Mouse (Mus musculus): ENCODE measurements at regions not wholly inside any gene's neighbourhood (a gene's known extent, or its start where the extent isn't known, plus 50 kb on each side); places are given as distances from the start of the nearest gene placed in this dataset.

DNA sequence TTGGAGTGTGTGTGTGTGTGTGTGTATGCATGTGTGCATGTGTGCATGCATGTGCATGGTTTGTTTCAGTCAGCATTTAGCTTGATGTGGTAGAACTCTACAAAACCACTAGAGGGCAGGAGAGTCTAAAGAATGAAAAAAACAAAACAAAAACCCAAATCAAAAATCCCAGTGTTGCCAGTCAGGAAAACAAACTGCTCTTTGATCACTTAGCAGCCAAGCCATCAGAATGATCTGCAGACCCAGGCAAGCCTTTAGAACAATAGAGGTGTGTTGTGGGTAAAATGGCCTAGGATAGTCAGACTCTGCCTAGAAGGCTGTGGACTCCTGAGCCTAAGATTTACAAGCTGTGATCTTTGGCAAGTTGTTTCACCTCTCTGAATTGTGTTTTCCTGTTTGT, 91.7 kb downstream of the Slc30a10 start:
- TF ChIP-seq CTCF (IDR thresholded peaks at IDR 0.05; ENCODE audit: low read depth) (peak; percentile 64), EP300 (IDR thresholded peaks at IDR 0.05; ENCODE audit: low read depth) (no peak)
